Mouse (Mus musculus) testis, adult 2 months (tissue): ENCODE results near the gene Hnrnpl.

Experiments used
- CTCF ChIP-seq: fragments of 200-500 bp; IDR thresholded peaks from 2 replicates; pipeline ENCODE4 v1.5.1; 2012; ENCODE audit warnings: low read depth, mild to moderate bottlenecking, inconsistent platforms, low read length, moderate library complexity; ENCODE audit not compliant: control insufficient read depth, insufficient read depth, insufficient replicate concordance
- POLR2A ChIP-seq: fragments of 200-500 bp; IDR thresholded peaks from 2 replicates; pipeline ENCODE4 v1.6.1; 2012; ENCODE audit warnings: low read depth, mild to moderate bottlenecking, inconsistent platforms, low read length, moderate library complexity; ENCODE audit not compliant: control insufficient read depth

DNA sequence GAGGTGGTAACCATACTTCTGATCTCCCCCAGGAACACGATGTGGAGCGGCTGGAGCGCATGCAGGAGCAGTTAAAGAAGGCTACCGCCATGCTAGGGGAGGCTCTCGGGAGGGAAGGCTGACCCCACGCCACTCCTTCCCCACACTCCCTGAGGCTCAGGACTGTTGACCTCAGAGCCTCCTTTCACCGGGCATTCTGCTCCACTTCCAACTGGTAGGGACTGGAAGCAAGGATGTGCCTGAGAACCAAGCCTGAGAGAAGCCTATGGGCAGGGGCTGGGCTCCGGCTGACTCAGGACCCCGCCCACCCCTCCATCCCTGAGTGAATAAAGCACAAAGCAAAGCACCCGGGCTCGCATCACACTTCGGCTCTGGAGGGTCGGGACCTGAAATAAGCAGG, 49.7 kb upstream of the Hnrnpl start:
- TF ChIP-seq CTCF: no peak
- no peak for TF ChIP-seq POLR2A
